Mouse (Mus musculus) thymus, adult 2 months (tissue): ENCODE results near the gene Eefsec.

Experiments used
- CTCF ChIP-seq: fragments of 200-500 bp; IDR thresholded peaks from 2 replicates; pipeline ENCODE4 v1.5.1; 2012; ENCODE audit warnings: mild to moderate bottlenecking, control low read depth, low read length, moderate library complexity, borderline replicate concordance; ENCODE audit not compliant: control insufficient read depth, poor library complexity, insufficient read depth; ENCODE audit errors: extremely low read depth
- POLR2A ChIP-seq: fragments of 200-500 bp; IDR thresholded peaks from 2 replicates; pipeline ENCODE4 v1.6.1; 2012; ENCODE audit warnings: mild to moderate bottlenecking, low read length, control low read depth, moderate library complexity; ENCODE audit not compliant: control insufficient read depth, poor library complexity, insufficient read depth; ENCODE audit errors: extremely low read depth

- TF ChIP-seq CTCF (no peak), POLR2A (no peak)
These were observed 15.1 kb downstream of the Eefsec start for GRCm38 (mm10) chr6:88431202-88431601.
